Mouse (Mus musculus) cortical plate, adult 2 months (tissue): Measurements from ENCODE around the gene Camsap1. TPM values are rescaled to one million over a fixed set of nuclear protein-coding genes. Genes with fewer than 3 reads are reported as not detected.

Experiments used
- H3K27ac ChIP-seq: fragments of 200-500 bp; 2 replicates; pipeline ENCODE4 v1.5.1; 2012; ENCODE audit warnings: low read length, control low read depth, inconsistent platforms; ENCODE audit not compliant: insufficient read depth
- H3K4me1 ChIP-seq: fragments of 200-500 bp; 2 replicates; pipeline ENCODE4 v1.6.1; 2011; ENCODE audit warnings: low read length; ENCODE audit not compliant: control insufficient read depth, insufficient read depth
- H3K4me3 ChIP-seq: fragments of 200-500 bp; 2 replicates; pipeline ENCODE4 v1.5.1; 2011; ENCODE audit warnings: mild to moderate bottlenecking, low read length, control low read depth; ENCODE audit not compliant: insufficient read depth
- CTCF ChIP-seq: fragments of 200-500 bp; IDR thresholded peaks from 2 replicates; pipeline ENCODE4 v1.5.1; 2011; ENCODE audit warnings: mild to moderate bottlenecking, control low read depth, low read length; ENCODE audit not compliant: insufficient read depth; ENCODE audit errors: extremely low read depth
- POLR2A ChIP-seq: fragments of 200-500 bp; IDR thresholded peaks from 2 replicates; pipeline ENCODE4 v1.6.1; 2011; ENCODE audit warnings: mild to moderate bottlenecking, low read length, control low read depth; ENCODE audit not compliant: insufficient read depth; ENCODE audit errors: extremely low read depth
- polyA plus RNA-seq: library from polyadenylated mRNA; depleted of rRNA; stranded (reverse); fragments of >200 nt; gene quantifications from 2 replicates; pipeline ENCODE4 v1.2.3, GENCODE M21; 2012; rRNA removed

Camsap1 gene
- polyA plus RNA-seq, 1 experiment: 32.4 TPM

DNA sequence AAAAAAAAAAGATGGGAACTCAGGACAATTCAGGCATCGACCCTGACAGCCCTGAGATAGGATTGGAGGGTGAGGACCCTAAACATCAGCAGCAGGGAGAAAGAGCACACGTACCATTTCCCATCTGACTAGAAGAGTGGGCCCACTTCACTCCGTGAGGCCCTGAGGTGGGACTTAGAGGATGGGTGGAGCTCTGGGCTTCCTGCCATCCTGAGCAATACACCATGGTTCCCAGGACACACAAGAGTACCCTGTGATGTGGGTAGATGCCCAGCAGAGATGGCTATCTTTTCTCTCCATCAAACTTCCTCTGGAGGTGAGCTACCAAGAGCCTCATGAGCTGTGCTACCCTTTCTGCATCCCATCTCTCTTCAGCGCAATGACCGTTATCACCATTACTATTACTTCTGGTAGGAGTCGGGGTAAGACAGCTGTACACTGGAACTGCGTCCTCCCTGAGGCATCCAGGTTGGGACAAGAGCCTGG lies 105.8 kb downstream of the Camsap1 start:
- H3K27ac ChIP-seq: 0 out of 2 replicates have a peak overlapping the region, but pooled peaks have one; percentile 0
- no peak for TF ChIP-seq CTCF
- TF ChIP-seq POLR2A: no peak
- peaks cover 4% of the 10 kb centered on the region; the same call in 1 of the 2 replicates for H3K4me1 ChIP-seq
- peak overlapping the region; percentile 40 for H3K4me3 ChIP-seq

Other genes with a start within 250 kb of the Camsap1 start
- gene Obp2b, start 246.3 kb downstream of the Camsap1 start, polyA plus RNA-seq: 0.15 TPM in 1 of 2 replicates, not detected in the other
- not detected in 2 replicates for gene Lcn3, start 217.7 kb downstream of the Camsap1 start, polyA plus RNA-seq
- not detected in 2 replicates for gene Lcn11, start 206.3 kb downstream of the Camsap1 start, polyA plus RNA-seq
- not detected in 2 replicates for gene Gm13539, start 201.0 kb downstream of the Camsap1 start, polyA plus RNA-seq
- gene Glt6d1, start 167.4 kb downstream of the Camsap1 start, polyA plus RNA-seq: not detected in 2 replicates
- not detected in 2 replicates for gene Lcn9, start 160.1 kb downstream of the Camsap1 start, polyA plus RNA-seq
- 0.08 TPM in 1 of 2 replicates, not detected in the other for gene Sohlh1, start 136.0 kb downstream of the Camsap1 start, polyA plus RNA-seq
- 191 and 197 TPM in 2 replicates for gene Kcnt1, start 119.5 kb downstream of the Camsap1 start, polyA plus RNA-seq
- 70.3 and 76.6 TPM in 2 replicates for gene Ubac1, start 38.5 kb upstream of the Camsap1 start, polyA plus RNA-seq
- gene Nacc2, start 139.9 kb upstream of the Camsap1 start, polyA plus RNA-seq: 46.9 and 53.6 TPM in 2 replicates
- 0.06 TPM in 1 of 2 replicates, not detected in the other for gene Lhx3, start 225.0 kb upstream of the Camsap1 start, polyA plus RNA-seq